Mouse (Mus musculus): Measurements from ENCODE around the gene 9430007A20Rik.
"Not testable (repeated sequence)": the region's sequence is repeated elsewhere in the genome, so short reads cannot be mapped to it uniquely, and the experiment has no call there.

9430007A20Rik gene

DNA sequence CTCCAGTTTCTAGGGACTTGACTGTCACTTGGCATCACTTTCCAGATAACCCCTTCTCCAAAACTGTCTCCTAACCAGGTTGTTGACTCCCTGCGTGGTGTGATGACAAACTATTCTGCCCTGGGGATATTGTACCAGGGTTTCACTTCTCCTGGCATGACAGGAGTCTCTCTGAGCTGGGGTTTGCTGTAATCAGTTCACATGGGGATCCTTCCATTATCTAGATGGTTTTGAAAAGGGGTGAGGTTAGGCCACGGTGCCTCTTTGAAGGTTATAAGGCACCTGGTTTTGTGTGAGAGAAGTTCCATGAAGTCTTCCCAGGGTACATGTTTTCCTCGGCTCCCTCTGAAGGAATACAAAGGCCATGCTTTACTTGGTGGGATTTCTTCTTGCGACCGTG is at the start of gene 9430007A20Rik:
Gene 9430007A20Rik, plus strand, starts transcription at position 301 of the 400 bp plus-strand sequence.
- DNase-seq: no peak

DNA sequence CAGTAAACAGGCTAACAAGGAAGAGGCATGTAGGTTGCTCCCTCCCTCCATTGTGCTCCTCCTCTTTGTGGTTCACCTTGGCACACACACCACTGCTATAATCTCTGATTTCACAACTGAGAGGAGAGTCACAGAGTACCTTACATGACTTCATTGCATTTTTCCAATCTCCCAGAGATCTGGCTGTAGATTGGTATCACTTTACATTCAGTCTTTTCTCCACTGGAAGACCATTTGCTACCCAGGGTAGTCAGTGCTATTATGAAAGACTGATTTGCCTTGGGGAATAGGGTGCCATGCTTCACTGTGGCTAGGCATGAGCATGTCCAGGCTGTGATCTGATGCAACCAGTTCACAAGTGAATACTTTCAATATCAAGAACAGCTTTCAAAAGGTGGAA is 26.3 kb upstream of the 9430007A20Rik start:
- DNase-seq: no peak

DNA sequence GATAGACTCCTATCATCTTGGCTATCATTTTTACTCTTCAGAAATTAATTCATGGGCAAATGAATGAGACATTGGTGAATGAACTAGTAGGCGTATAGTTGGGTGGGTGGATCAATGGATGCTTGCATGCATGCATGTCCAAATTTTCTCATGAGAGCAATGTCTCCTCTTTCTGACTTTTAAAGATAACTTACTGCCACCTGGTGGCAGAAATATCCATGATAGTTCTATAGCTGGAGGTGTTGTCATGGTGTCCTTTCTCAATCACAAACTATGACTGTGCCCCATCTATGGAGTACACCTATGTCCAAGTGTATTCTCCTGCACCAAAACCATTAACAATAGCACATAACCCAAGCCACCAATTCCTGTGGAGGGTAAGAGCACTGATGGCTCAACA is 13.1 kb upstream of the 9430007A20Rik start:
- no peak for DNase-seq

DNA sequence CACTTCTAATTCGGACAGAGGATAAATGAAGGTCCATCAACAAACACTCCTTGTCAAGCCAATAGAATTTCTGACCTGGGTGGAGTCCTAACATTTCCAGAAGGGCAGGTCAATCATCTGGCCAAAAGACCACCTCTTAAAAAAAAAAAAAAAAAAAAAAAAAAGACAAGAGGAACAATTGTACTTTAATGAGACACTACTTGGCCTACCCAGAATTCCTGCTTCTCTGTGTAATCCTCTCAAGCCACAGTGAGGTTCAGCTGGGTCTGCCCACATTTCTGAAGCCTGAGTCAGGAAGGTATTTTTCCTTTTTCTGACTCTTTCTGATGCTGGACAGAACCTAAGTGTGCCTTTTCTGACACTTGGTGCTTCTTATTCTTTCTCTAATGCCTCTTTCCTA is 25.1 kb downstream of the 9430007A20Rik start:
- no peak for DNase-seq

DNA sequence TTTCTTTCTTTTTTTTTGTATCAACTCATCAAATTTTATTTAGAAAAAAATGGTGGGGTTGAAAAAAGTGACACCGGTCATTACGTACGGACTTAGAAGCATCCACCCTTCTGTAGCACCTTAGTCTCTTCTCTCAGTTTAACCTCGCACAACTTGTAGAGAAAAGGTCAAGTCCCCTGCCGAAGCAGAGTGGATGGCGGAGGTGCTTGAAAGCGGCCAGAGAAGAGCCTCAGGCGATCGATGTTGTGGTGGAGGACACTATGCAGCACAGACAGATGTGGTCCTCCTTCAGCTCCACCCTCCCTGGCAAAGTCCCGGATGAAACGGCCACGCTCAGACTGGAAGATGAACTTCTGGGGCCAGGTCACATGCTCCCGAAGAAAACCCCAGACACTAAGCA is 25.7 kb downstream of the 9430007A20Rik start:
- DNase-seq: not testable (repeated sequence)

DNA sequence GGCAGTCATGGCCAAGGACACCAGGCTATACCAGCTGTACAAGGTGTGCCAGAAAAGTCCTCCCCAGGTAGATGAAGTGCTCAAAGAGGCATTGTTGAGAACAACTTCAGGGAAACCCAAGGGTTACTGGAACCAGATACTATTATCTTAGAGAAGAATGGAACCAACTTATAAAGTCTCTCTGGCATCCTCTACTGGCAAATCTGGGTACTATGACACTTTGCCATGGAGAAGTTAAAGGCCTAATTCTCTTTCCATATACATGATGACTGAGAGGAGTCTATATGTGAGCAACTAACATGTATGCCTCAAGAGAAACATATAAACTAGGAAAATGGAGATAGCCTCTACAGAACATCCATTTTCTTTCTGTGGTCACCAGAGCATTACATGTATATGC is 31.5 kb downstream of the 9430007A20Rik start:
- no peak for DNase-seq

DNA sequence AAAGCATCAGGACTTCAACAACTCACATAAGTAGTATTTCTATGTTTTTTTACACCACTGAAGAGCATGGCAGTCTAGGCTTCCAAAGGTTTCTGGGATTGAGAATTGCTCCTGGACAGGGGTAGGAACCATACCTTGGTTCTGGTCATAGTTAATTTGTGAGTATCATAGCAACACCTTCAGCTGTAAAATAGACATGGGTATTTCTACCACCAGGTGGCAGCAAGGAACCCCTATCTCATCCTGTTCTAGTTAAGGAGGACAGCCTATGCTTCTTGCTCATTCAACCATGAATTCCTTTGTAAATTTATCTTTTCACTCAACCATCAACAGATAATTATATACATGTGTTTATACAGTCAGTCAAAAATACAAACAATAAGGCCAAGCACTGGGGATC is 40.2 kb downstream of the 9430007A20Rik start:
- DNase-seq: no peak

DNA sequence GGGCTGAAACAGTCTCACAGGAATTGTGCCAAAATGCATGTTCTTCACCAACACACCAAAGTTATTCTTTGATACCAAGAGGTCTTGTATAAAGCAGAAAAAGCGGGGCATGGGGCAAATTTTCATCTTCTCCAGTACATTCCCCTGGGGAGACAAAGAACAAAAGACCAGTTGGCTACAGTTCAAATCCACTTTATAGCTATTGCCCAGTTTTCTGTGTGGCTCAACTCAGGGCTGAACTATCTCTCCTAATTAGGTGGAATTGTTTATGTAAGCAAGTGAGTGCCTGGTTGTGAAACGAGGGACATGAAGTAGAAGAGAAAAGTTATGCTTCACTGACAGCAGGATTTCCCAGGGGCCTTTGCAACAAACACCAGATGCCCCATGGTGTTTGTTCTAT is 41.6 kb downstream of the 9430007A20Rik start:
- no peak for DNase-seq

DNA sequence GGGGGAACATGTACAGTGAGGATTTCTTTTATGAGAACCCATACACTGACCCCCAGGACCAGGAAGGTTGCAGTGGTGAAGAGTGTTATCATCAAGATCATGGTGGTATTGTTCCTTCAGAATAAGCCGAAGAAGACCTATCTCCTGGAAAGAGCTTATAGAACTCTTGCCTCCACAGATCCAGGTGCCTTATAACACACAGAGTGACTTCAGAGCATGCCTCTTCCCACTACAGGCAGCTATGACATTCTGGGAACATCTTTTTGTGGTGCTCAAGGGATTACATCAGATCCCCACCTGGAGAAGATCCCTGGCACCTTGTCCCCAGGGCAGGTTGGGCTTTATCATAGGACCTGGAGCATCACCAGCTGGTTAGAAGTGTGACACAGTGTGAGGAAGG is 45.4 kb downstream of the 9430007A20Rik start, which contains the start of gene Gm13124:
Gene Gm13124, minus strand, starts transcription at position 101 of the 400 bp plus-strand sequence.
- DNase-seq: no peak

DNA sequence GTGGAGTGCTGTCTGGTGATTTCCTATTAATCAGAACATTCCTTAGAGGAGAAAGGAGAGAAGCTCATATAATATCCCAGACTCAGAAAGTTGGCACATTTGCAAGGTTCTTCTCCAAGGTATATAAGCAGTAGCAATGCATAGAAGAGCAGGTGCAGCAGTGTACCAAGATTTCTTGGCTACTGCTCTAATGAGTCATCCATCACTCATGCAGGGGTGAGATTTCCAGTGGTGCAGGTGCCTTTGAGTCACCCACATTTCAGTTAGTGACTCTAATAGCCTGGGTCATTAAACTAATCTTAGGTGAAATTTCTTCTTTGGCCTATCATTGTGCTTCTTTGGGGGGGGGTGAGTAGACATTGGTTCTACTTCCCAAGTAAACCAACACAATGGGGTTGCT is 48.1 kb downstream of the 9430007A20Rik start:
- no peak for DNase-seq
